Mouse (Mus musculus) adrenal gland, postnatal 14 days (tissue): ENCODE measurements around the gene Brd3os. TPM values are rescaled to one million over a fixed set of nuclear protein-coding genes. Genes with fewer than 3 reads are reported as not detected.

Experiments
- microRNA-seq, 2 experiments: library from miRNA; unstranded; fragments of <30 nt; microRNA quantifications; one replicate each; pipeline ENCODE4 v1.2.0; 2021
- total RNA-seq: library from RNA; stranded (reverse); gene quantifications from 2 replicates; pipeline ENCODE4 v1.2.3, GENCODE M21; 2021

Brd3os gene
- total RNA-seq, 1 experiment from 2014 or later, result 5.0 TPM

Small RNAs within 50 kb of the gene (microRNA-seq; reads per million reads assigned to microRNA genes)
- gene Gm24049 (0 to 0.38 reads per million in 2 experiments), gene Mir7578 (0 reads per million in 2 experiments)

Other genes starting within 250 kb of the Brd3os start
- 15.1 and 81.2 TPM in 2 replicates for gene Sardh, start 194.0 kb upstream of the Brd3os start, total RNA-seq
- 21.7 and 28.3 TPM in 2 replicates for gene Vav2, start 15.3 kb upstream of the Brd3os start, total RNA-seq
- 79.8 and 92.0 TPM in 2 replicates for gene Brd3, start 65.3 kb downstream of the Brd3os start, total RNA-seq
- 32.7 and 39.0 TPM in 2 replicates for gene Wdr5, start 72.8 kb downstream of the Brd3os start, total RNA-seq
- gene Rxra, start 234.1 kb downstream of the Brd3os start, total RNA-seq, result 46.5 and 62.1 TPM in 2 replicates